Mouse (Mus musculus): ENCODE measurements around the gene Prph2.

Prph2 gene

GRCm38 (mm10) chr17:46910186-46910585 lies at the start of gene Prph2:
Gene Prph2, plus strand, starts transcription at chr17:46910459.
- no peak for DNase-seq

- no peak for DNase-seq
These were observed 45.6 kb upstream of the Prph2 start for GRCm38 (mm10) chr17:46864566-46865195.

- DNase-seq = no peak
These were observed 43.4 kb upstream of the Prph2 start for GRCm38 (mm10) chr17:46866836-46867235.

- peak in 1 of 2 experiments; percentile 53 for DNase-seq
These were observed 40.0 kb upstream of the Prph2 start for GRCm38 (mm10) chr17:46870204-46870798.

- DNase-seq = no peak
These were observed 39.3 kb upstream of the Prph2 start for GRCm38 (mm10) chr17:46870913-46871312.

- no peak for DNase-seq
These were observed 37.5 kb upstream of the Prph2 start for GRCm38 (mm10) chr17:46872806-46873205.

- no peak for DNase-seq
These were observed 36.1 kb upstream of the Prph2 start for GRCm38 (mm10) chr17:46874133-46874532.

- DNase-seq = no peak
These were observed 34.6 kb upstream of the Prph2 start for GRCm38 (mm10) chr17:46875626-46876025.

GRCm38 (mm10) chr17:46876371-46876950 lies 33.8 kb upstream of the Prph2 start:
- DNase-seq = no peak

- no peak for DNase-seq
These were observed 33.2 kb upstream of the Prph2 start for GRCm38 (mm10) chr17:46877061-46877460.

- no peak for DNase-seq
These were observed 30.4 kb upstream of the Prph2 start for GRCm38 (mm10) chr17:46879841-46880311.

GRCm38 (mm10) chr17:46880322-46880721 lies 29.9 kb upstream of the Prph2 start:
- DNase-seq = no peak

GRCm38 (mm10) chr17:46881728-46882127 lies 28.5 kb upstream of the Prph2 start:
- DNase-seq = no peak

GRCm38 (mm10) chr17:46883107-46883506 lies 27.2 kb upstream of the Prph2 start:
- no peak for DNase-seq

- no peak for DNase-seq
These were observed 25.5 kb upstream of the Prph2 start for GRCm38 (mm10) chr17:46884766-46885165.

GRCm38 (mm10) chr17:46885218-46885909 lies 24.9 kb upstream of the Prph2 start:
- no peak for DNase-seq

GRCm38 (mm10) chr17:46885910-46886643 lies 24.2 kb upstream of the Prph2 start:
- DNase-seq = no peak

- peak in 1 of 2 experiments; percentile 45 for DNase-seq
These were observed 21.6 kb upstream of the Prph2 start for GRCm38 (mm10) chr17:46888511-46889212.

GRCm38 (mm10) chr17:46889450-46890084 lies 20.7 kb upstream of the Prph2 start:
- peak; percentile 52 to 68 for DNase-seq

- DNase-seq = peak; percentile 94 to 96
These were observed 20.0 kb upstream of the Prph2 start, which contains the start of gene Tbcc for GRCm38 (mm10) chr17:46890116-46890815. Gene Tbcc, plus strand, starts transcription at chr17:46890684.
